In the genomic region with DNA sequence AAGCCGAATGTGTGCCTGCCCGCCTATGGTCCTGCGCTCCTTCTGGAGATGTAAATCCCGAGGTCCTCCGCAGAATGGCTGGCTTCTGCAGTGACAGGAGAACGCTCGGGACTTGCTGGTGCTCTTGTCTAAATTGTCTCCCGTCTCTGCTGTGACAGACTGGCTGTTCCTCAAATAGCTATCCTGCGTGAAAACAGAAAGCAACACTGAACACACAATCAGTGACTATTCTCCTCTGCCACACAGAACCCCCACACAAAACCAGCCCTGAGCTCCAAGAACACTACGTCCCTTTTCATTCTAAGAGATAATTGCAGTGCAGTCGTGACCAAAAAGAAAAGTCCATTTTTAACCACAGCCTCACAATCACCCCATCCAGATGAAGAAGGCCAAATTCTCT, we compare ENCODE assay signal across 14 mouse cellular contexts.
A peak's percentile ranks its signal among the peaks of the same experiment; 100 is the strongest.
DNase-seq lines count a peak whose midpoint lies in the region; ATAC-seq and TF ChIP-seq lines count a peak whose summit lies in the region.
"Had no signal": no experiment of that assay in that cellular context is flagged by ENCODE, and none has a peak within 500 bp of the region (broad histone marks: within the 10 kb centered on the region; RNA-seq: fewer than 3 reads in every experiment).

No protein-coding gene starts in this region.

- no peaks in the 10 kb centered on the region for H3K4me1 ChIP-seq in lung, postnatal 0 days (ENCODE audit: insufficient read depth, low read depth, low read length)
- peaks cover 10% of the 10 kb centered on the region for H3K4me1 ChIP-seq in forebrain, embryonic 10.5 days
- H3K4me1 ChIP-seq: hindbrain, embryonic 13.5 days; lung, embryonic 15.5 days; midbrain, embryonic 12.5 days; neural tube, embryonic 12.5 days had no signal

- no peak for TF ChIP-seq CTCF in lung, postnatal 0 days (IDR thresholded peaks at IDR 0.05)

- intact Hi-C loops in left cerebral cortex, postnatal 25 days (cut with DNase I), result loop anchor here (1.0 to 5.0 kb wide), 4 partner anchors 20 to 308 kb away; a partner anchor contains a TSS

- no peak overlapping the region for H3K4me3 ChIP-seq in lung, postnatal 0 days (ENCODE audit: low read depth, low read length)
- H3K4me3 ChIP-seq in forebrain, embryonic 10.5 days, result no peak overlapping the region
- H3K4me3 ChIP-seq: hindbrain, embryonic 13.5 days; lung, embryonic 15.5 days; midbrain, embryonic 12.5 days; neural tube, embryonic 12.5 days had no signal

- no peak overlapping the region for H3K4me2 ChIP-seq in lung, postnatal 0 days (replicated peaks; ENCODE audit: low read depth, low read length)
- H3K4me2 ChIP-seq: heart, embryonic 11.5 days; hindbrain, embryonic 13.5 days; lung, embryonic 15.5 days; midbrain, embryonic 12.5 days; neural tube, embryonic 12.5 days had no signal

- no peak overlapping the region for H3K9ac ChIP-seq in lung, postnatal 0 days (replicated peaks; ENCODE audit: low read depth)
- H3K9ac ChIP-seq: hindbrain, embryonic 13.5 days; lung, embryonic 15.5 days; midbrain, embryonic 12.5 days; neural tube, embryonic 12.5 days had no signal

- no peaks in the 10 kb centered on the region for H3K9me3 ChIP-seq in lung, postnatal 0 days (ENCODE audit: low read length)
- H3K9me3 ChIP-seq in forebrain, embryonic 10.5 days, result no peaks in the 10 kb centered on the region
- H3K9me3 ChIP-seq: hindbrain, embryonic 13.5 days; lung, embryonic 15.5 days; midbrain, embryonic 12.5 days; neural tube, embryonic 12.5 days had no signal

- no peak overlapping the region for H3K27ac ChIP-seq in lung, postnatal 0 days (ENCODE audit: low read length)
- H3K27ac ChIP-seq in forebrain, embryonic 10.5 days, result no peak overlapping the region
- H3K27ac ChIP-seq: hindbrain, embryonic 13.5 days; lung, embryonic 15.5 days; midbrain, embryonic 12.5 days; neural tube, embryonic 12.5 days had no signal

- TF ChIP-seq EP300 in lung, postnatal 0 days (IDR thresholded peaks at IDR 0.05), result no peak

- peak; percentile 26 for DNase-seq in lung, postnatal 0 days (ENCODE audit: low spot score)
- no peak for DNase-seq in lung, postnatal 14 days
- peak; percentile 50 to 77 for DNase-seq in layer of hippocampus, adult 18-20 months (ENCODE audit: low spot score in 2 of 2)
- DNase-seq in left cerebral cortex, postnatal 25 days (ENCODE audit: low spot score in 2 of 2), result peak; percentile 69 to 95
- DNase-seq in testis, postnatal 14 days (ENCODE audit: low spot score), result peak; percentile 69
- no peak for DNase-seq in forebrain, embryonic 10.5 days (ENCODE audit: extremely low spot score, low spot score)
- DNase-seq in urinary bladder, adult 18-20 months (ENCODE audit: low spot score in 2 of 2), result no peak
- DNase-seq in cerebellum, adult 9-10 months, result no peak
- DNase-seq: adrenal gland, adult 2 months had no signal

- 69% methylated on average over 11 of the region's 11 CpGs for WGBS in lung, postnatal 0 days
- WGBS in forebrain, embryonic 10.5 days, result 81% methylated on average over 11 of the region's 11 CpGs

- H3K36me3 ChIP-seq in lung, postnatal 0 days (ENCODE audit: insufficient read depth, low read length), result no peaks in the 10 kb centered on the region
- no peaks in the 10 kb centered on the region for H3K36me3 ChIP-seq in forebrain, embryonic 10.5 days (replicated peaks)
- H3K36me3 ChIP-seq: hindbrain, embryonic 13.5 days; lung, embryonic 15.5 days; midbrain, embryonic 12.5 days; neural tube, embryonic 12.5 days had no signal

- no peak for ATAC-seq in lung, postnatal 0 days

- H3K27me3 ChIP-seq in lung, postnatal 0 days (replicated peaks; ENCODE audit: insufficient read depth, low read length), result no peaks in the 10 kb centered on the region
- no peaks in the 10 kb centered on the region for H3K27me3 ChIP-seq in forebrain, embryonic 10.5 days (ENCODE audit: poor library complexity, severe bottlenecking)
- H3K27me3 ChIP-seq: hindbrain, embryonic 13.5 days; lung, embryonic 15.5 days; midbrain, embryonic 12.5 days; neural tube, embryonic 12.5 days had no signal

Comparison
In these comparisons a context has a peak if more than half of its experiments do, and no peak if none do; other contexts are left out.
1. DNase-seq: peak in lung, postnatal 0 days (single experiment), layer of hippocampus, adult 18-20 months (2 of 2), left cerebral cortex, postnatal 25 days (2 of 2) and testis, postnatal 14 days (single experiment); none in lung, postnatal 14 days (single experiment), forebrain, embryonic 10.5 days (single experiment), urinary bladder, adult 18-20 months (0 of 2) and cerebellum, adult 9-10 months (single experiment).